Mouse (Mus musculus) heart, postnatal 0 days (tissue): ENCODE results near the gene Tdrd1.

Experiments used
- CTCF ChIP-seq: IDR thresholded peaks from 2 replicates; pipeline ENCODE4 v1.5.1; 2016; ENCODE audit warnings: antibody characterized with exemption, control low read depth, low read depth
- EP300 ChIP-seq: IDR thresholded peaks from 2 replicates; pipeline ENCODE4 v1.6.1; 2016; ENCODE audit warnings: antibody characterized with exemption, low read depth

DNA sequence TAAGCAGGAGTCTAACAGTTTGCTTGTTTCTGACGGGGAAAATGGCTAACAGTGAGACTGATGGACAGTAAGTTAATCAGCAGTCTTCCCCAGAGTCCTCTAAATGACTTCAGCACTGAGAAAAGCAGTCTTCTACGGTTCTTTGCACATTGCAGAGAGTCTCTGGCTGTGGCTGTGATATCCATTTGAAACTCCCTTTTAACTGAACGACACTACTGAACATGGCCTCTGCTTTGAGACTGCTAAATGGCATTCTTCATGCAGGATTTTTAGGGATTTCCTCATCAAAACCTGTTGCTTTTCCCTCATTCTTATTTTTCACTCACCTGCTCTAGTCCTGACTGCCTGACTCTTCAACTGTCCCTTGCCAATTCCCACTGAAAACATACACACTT is 23.7 kb upstream of the Tdrd1 start:
- TF ChIP-seq CTCF: no peak
- TF ChIP-seq EP300: no peak
